Mouse (Mus musculus): ENCODE data around the gene Endou.
A peak's percentile ranks its signal among the peaks of the same experiment; 100 is the strongest.

The Endou gene

GRCm38 (mm10) chr15:97754476-97754875 lies 23.3 kb upstream of the Endou start:
- DNase-seq (ENCODE audit: low spot score in 2 of 2): no peak

DNA sequence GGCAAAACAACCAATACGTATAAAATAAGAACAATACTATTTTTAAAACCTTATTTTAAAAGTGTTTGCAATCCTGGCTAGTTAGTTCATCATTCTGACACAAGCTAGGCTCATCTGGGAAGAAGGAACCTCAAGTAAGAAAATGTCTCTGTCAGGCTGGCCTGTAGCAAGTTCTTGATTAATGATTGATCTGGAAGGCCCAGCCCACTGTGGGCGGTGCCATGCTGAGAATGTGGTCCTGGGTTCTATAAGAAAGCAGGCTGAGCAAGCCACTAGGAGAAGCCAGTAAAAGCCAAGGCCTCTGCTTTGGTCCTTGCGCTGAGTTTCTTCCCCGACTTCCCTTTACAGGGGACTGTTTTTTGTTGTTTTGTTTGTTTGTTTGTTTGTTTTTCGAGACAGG lies 21.4 kb upstream of the Endou start:
- DNase-seq (ENCODE audit: low spot score in 2 of 2): no peak

- peak in 1 of 2 experiments; percentile 38 for DNase-seq (ENCODE audit: low spot score in 2 of 2)
Observed at GRCm38 (mm10) chr15:97751676-97752075, 20.5 kb upstream of the Endou start.

GRCm38 (mm10) chr15:97750697-97751096 lies 19.6 kb upstream of the Endou start:
- peak; percentile 61 to 64 for DNase-seq (ENCODE audit: low spot score in 2 of 2)

GRCm38 (mm10) chr15:97749841-97750240 lies 18.7 kb upstream of the Endou start:
- no peak for DNase-seq (ENCODE audit: low spot score in 2 of 2)

GRCm38 (mm10) chr15:97749397-97749796 lies 18.3 kb upstream of the Endou start:
- no peak for DNase-seq (ENCODE audit: low spot score in 2 of 2)

GRCm38 (mm10) chr15:97748964-97749363 lies 17.8 kb upstream of the Endou start:
- DNase-seq (ENCODE audit: low spot score in 2 of 2): no peak

DNA sequence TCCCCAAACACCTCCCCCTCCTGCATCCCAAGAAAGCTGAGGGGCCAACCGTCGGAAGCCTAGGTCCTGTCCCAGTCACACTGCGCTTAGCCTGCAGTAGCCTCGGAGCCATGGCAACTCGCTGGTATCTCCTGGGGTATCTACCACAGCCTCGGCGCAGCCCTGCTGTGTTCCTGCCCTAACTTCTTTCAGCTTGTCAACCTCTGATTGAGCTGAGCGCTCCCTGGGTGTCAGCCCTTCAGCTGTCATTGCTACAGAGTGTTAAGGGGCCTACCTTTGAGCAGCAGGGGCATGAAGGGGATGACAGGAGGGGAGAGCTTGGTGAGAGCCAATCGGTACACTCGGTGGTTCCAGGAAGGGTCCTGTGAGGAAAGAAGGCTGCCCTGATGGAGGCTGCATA lies 17.2 kb upstream of the Endou start:
- no peak for DNase-seq (ENCODE audit: low spot score in 2 of 2)

DNA sequence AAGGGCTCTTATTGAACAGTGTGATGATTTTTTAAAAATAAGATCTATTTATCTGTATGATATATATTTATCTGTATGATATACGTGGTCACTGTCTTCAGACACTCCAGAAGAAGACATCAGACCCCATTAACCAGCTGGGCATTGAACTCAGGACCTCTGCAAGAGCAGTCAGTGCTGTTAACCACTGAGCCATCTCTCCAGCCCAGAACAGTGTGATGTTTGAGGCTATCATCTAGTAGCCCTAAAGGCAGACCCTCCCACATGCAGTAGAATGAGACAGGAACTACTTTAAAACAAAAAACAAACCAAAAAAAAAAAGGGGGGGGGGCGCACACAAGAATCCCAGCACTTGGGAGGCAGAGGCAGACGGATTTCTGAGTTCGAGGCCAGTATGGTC lies 16.3 kb upstream of the Endou start:
- DNase-seq (ENCODE audit: low spot score in 2 of 2): no peak

- no peak for DNase-seq (ENCODE audit: low spot score in 2 of 2)
Observed at GRCm38 (mm10) chr15:97746748-97747147, 15.6 kb upstream of the Endou start.

GRCm38 (mm10) chr15:97746278-97746677 lies 15.1 kb upstream of the Endou start:
- DNase-seq (ENCODE audit: low spot score in 2 of 2): no peak

- no peak for DNase-seq (ENCODE audit: low spot score in 2 of 2)
Observed at GRCm38 (mm10) chr15:97745331-97745730, 14.2 kb upstream of the Endou start.

DNA sequence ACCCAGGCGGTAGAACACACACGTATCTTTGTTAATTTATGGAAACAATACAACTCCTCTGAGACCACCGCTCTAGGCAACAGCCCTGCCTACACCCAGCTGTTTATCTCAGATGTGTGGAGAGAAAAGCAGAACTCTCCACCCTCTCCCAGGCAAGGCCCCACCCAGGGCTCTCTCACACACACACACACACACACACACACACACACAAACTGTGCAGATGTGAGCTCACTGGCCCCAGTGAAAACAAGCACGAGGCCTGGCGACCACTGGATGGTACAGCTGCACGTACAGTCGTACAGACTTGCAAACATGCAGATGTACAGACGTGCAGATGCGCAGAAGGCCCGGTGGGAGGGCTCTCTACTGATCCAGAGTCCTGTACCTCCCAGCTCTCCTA lies 13.8 kb upstream of the Endou start:
- DNase-seq (ENCODE audit: low spot score in 2 of 2): peak in 1 of 2 experiments; percentile 58

DNA sequence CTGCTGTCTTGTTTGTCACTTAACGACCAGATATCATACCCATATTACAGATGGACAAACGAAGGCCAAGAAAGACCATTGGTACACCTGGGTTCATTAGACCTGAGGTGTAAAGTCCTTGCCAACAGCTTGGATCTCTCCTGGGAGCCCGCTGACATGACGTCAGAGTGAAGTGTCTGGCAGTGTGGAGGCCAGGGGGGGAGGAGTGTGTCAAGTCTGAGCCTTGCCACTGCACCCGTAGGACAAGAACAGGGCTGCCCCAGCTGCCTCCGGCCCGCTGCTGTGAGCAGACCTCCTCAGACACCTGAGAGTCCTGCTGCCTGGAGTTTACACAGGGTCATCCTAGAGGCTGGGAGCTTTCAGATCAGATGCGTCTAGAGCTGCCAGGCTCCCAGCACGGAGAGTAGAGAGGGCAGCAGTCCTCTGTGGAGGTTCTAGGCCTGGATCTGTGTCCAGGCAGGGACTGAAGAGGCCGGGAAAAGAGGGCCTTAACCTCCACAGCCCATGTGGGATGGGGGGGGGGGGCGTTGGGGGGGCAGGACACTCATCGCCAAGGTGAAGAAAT lies 12.9 kb upstream of the Endou start:
- no peak for DNase-seq (ENCODE audit: low spot score in 2 of 2)

- DNase-seq (ENCODE audit: low spot score in 2 of 2): no peak
Observed at GRCm38 (mm10) chr15:97743210-97743609, 12.1 kb upstream of the Endou start.

DNA sequence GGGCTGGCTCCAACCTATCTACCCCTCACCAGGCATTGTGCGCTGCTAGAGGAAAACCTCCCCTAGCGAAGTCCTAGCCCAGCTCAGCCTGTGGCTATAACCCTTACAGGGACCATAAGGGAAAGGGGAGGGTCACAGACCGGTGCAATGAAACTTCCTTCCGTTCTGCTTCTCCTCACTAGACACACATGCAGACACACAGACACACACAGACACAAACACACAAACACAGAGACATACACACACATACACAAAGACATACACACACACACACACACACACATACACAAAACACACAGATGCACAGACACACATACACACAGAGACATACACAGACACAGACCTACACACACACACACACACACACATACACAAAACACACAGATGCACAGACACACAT lies 11.5 kb upstream of the Endou start:
- DNase-seq (ENCODE audit: low spot score in 2 of 2): no peak

DNA sequence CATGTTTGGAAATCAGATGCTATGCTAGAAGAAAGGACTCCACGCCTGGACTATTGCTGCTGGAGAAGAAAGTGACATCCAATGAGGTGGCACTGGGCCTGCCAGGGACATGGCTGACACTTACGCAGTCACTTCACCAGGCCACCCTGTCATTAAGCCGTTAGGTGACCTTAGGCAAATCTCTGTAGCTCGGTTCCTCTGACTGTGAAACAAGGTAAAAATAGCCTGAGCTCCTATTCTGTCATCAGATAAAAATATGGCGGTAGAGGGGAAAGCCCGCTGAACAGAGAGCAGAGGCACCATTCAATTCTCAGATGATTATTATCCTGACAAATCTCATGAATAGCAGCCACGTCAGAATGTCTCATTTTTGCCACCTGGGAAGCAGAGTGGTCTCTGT lies 10.9 kb upstream of the Endou start:
- no peak for DNase-seq (ENCODE audit: low spot score in 2 of 2)

GRCm38 (mm10) chr15:97741662-97742061 lies 10.5 kb upstream of the Endou start:
- no peak for DNase-seq (ENCODE audit: low spot score in 2 of 2)

- DNase-seq (ENCODE audit: low spot score in 2 of 2): no peak
Observed at GRCm38 (mm10) chr15:97740283-97740732, 9.2 kb upstream of the Endou start.

- no peak for DNase-seq (ENCODE audit: low spot score in 2 of 2)
Observed at GRCm38 (mm10) chr15:97738923-97739322, 7.8 kb upstream of the Endou start.

- no peak for DNase-seq (ENCODE audit: low spot score in 2 of 2)
Observed at GRCm38 (mm10) chr15:97731988-97732387, 849 bp upstream of the Endou start.

DNA sequence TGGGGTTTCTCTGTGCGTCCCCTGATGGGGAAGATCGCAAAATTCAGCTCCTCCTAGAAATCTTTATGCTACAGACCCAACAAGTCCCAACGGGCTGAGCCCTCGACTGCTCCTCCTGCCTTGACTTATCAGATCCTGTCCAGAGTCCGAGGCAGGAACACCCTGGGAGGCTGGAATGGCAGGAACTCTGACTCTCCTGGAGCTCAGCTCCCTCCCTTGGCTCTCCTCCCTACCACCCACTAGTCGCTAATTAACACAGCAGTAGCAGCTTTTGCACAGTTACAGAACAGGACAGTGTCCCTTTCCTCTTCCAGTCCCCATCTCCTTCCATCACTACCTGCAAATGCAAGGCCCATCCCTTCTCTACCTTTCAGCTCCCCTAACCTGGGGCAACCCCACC lies 774 bp downstream of the Endou start:
- DNase-seq (ENCODE audit: low spot score in 2 of 2): no peak

DNA sequence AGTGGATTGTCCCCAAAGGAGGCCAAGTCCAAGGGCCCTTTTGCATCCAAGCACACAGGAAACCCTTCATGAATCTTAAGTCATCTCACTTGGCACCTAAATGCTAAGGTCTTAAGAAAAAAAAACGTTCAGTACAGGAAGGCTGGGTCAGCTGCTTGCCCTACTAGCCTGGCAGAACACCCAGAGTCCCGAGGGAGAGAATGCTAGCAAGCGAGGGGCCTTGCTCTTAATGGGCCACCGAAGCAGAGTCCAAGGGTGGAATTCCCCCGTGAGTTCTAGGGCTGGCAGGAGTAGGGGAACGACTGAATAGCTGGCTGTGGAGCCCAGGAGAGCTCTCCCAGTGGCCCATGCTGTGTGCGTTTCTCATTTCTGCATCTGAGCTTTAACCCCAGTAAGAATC lies 2.3 kb downstream of the Endou start:
- DNase-seq (ENCODE audit: low spot score in 2 of 2): no peak

DNA sequence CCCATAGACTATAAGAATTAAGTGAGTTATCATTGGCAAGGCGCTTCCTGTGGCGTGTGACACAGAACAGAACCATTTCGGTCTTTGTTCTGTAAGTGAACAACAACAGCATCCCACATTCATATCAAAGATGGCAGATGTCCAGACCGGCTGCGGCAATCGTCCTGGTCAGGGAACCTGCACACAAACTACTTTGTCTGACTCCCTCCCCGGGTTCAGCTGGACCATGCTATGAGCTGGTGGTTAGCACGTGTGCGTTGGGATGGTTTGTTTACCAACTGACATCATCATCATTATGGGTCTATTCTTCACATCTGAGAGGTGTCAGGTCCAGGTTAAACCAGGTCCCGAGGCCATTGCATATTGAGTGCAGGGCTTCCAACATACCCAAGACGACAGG lies 2.7 kb downstream of the Endou start:
- DNase-seq (ENCODE audit: low spot score in 2 of 2): no peak
